Mouse (Mus musculus): ENCODE results near the gene Mypn. TPM values are rescaled to one million over a fixed set of nuclear protein-coding genes. Genes with fewer than 3 reads are reported as not detected.

The Mypn gene
- polyA plus RNA-seq, 1 experiment from 2014 or later: 0.09 TPM

GRCm38 (mm10) chr10:63089103-63089757 is 114.5 kb downstream of the Mypn start:
- Histone ChIP-seq H3K27ac (ENCODE audit: low read depth, low read length) (no peak overlapping the region), H3K4me2 (replicated peaks; ENCODE audit: low read depth, low read length) (peak overlapping the region; percentile 48), H3K27me3 (ENCODE audit: control insufficient read depth, insufficient read depth, low read length) (no peaks in the 10 kb centered on the region), H3K9me3 (ENCODE audit: control insufficient read depth, low read length) (no peaks in the 10 kb centered on the region), H3K4me1 (replicated peaks; ENCODE audit: control insufficient read depth, insufficient read depth, low read length) (peaks cover 3% of the 10 kb centered on the region; the same call in 1 of the 2 replicates), H3K9ac (ENCODE audit: low read depth, low read length) (peak overlapping the region; percentile 45; the same call in 1 of the 2 replicates), H3K4me3 (ENCODE audit: low read depth, low read length) (peak overlapping the region; percentile 19; the same call in 1 of the 2 replicates), H3K36me3 (ENCODE audit: control insufficient read depth, insufficient read depth, low read length) (no peaks in the 10 kb centered on the region)
- 25% methylated on average over 8 of the region's 8 CpGs for WGBS
- ATAC-seq (ENCODE audit: low FRiP score): peak; percentile 40; the same call in 1 of the 2 replicates
- DNase-seq (ENCODE audit: low spot score): peak; percentile 36

GRCm38 (mm10) chr10:63086304-63086703 is 117.4 kb downstream of the Mypn start:
- 90% methylated on average over 10 of the region's 10 CpGs for WGBS
- no peak overlapping the region for H3K27ac ChIP-seq (ENCODE audit: low read depth, low read length)
- DNase-seq (ENCODE audit: low spot score): no peak
- H3K4me3 ChIP-seq (ENCODE audit: low read depth, low read length): no peak overlapping the region
- H3K27me3 ChIP-seq (ENCODE audit: control insufficient read depth, insufficient read depth, low read length): no peaks in the 10 kb centered on the region
- no peaks in the 10 kb centered on the region for H3K36me3 ChIP-seq (ENCODE audit: control insufficient read depth, insufficient read depth, low read length)
- H3K9ac ChIP-seq (ENCODE audit: low read depth, low read length): no peak overlapping the region
- peaks cover 3% of the 10 kb centered on the region; the same call in 1 of the 2 replicates for H3K4me1 ChIP-seq (replicated peaks; ENCODE audit: control insufficient read depth, insufficient read depth, low read length)
- H3K4me2 ChIP-seq (replicated peaks; ENCODE audit: low read depth, low read length): no peak overlapping the region
- H3K9me3 ChIP-seq (ENCODE audit: control insufficient read depth, low read length): no peaks in the 10 kb centered on the region
- ATAC-seq (ENCODE audit: low FRiP score): no peak

GRCm38 (mm10) chr10:63065988-63066387 is 137.8 kb downstream of the Mypn start:
- Histone ChIP-seq H3K4me3 (ENCODE audit: low read depth, low read length) (no peak overlapping the region), H3K4me1 (replicated peaks; ENCODE audit: control insufficient read depth, insufficient read depth, low read length) (no peaks in the 10 kb centered on the region), H3K9ac (ENCODE audit: low read depth, low read length) (no peak overlapping the region), H3K27ac (ENCODE audit: low read depth, low read length) (no peak overlapping the region), H3K4me2 (replicated peaks; ENCODE audit: low read depth, low read length) (no peak overlapping the region), H3K9me3 (ENCODE audit: control insufficient read depth, low read length) (no peaks in the 10 kb centered on the region), H3K27me3 (ENCODE audit: control insufficient read depth, insufficient read depth, low read length) (no peaks in the 10 kb centered on the region), H3K36me3 (ENCODE audit: control insufficient read depth, insufficient read depth, low read length) (no peaks in the 10 kb centered on the region)
- ATAC-seq (ENCODE audit: low FRiP score): peak; percentile 71
- peak; percentile 83 for DNase-seq (ENCODE audit: low spot score)
- WGBS: 12% methylated on average over 5 of the region's 5 CpGs

Other genes starting within 250 kb of the Mypn start
- gene Rufy2, start 223.7 kb downstream of the Mypn start, polyA plus RNA-seq (2014; fragmentation: Nextera tagmentation; extraction: Ambion mirVana): 24.8 and 35.0 TPM in 2 replicates
- 163 and 166 TPM in 2 replicates for gene Hnrnph3, start 179.7 kb downstream of the Mypn start, polyA plus RNA-seq (2014; fragmentation: Nextera tagmentation; extraction: Ambion mirVana)
- 1.3 and 1.5 TPM in 2 replicates for gene Pbld2, start 179.6 kb downstream of the Mypn start, polyA plus RNA-seq (2014; fragmentation: Nextera tagmentation; extraction: Ambion mirVana)
- gene Pbld1, start 143.8 kb downstream of the Mypn start, polyA plus RNA-seq (2014; fragmentation: Nextera tagmentation; extraction: Ambion mirVana): 0.78 and 1.2 TPM in 2 replicates
- gene Atoh7, start 104.3 kb downstream of the Mypn start, polyA plus RNA-seq (2014; fragmentation: Nextera tagmentation; extraction: Ambion mirVana): 0.34 and 0.43 TPM in 2 replicates
- gene Herc4, start 39.9 kb upstream of the Mypn start, polyA plus RNA-seq (2014; fragmentation: Nextera tagmentation; extraction: Ambion mirVana): 49.3 and 50.3 TPM in 2 replicates
- gene Sirt1, start 177.8 kb upstream of the Mypn start, polyA plus RNA-seq (2014; fragmentation: Nextera tagmentation; extraction: Ambion mirVana): 8.4 and 11.2 TPM in 2 replicates
- 12.5 and 19.6 TPM in 2 replicates for gene Dnajc12, start 178.5 kb upstream of the Mypn start, polyA plus RNA-seq (2014; fragmentation: Nextera tagmentation; extraction: Ambion mirVana)
- gene Gm7075, start 217.8 kb upstream of the Mypn start, polyA plus RNA-seq (2014; fragmentation: Nextera tagmentation; extraction: Ambion mirVana): 0.63 TPM in 1 of 2 replicates, not detected in the other
- gene Ctnna3, start 226.1 kb upstream of the Mypn start, polyA plus RNA-seq (2014; fragmentation: Nextera tagmentation; extraction: Ambion mirVana): 0.42 TPM in 1 of 2 replicates, not detected in the other

Measured in hindbrain, embryonic 11.5 days (tissue).